Mouse (Mus musculus): ENCODE data around the gene Xpc. TPM values are rescaled to one million over a fixed set of nuclear protein-coding genes. Genes with fewer than 3 reads are reported as not detected.

The Xpc gene
- polyA plus RNA-seq, 1 experiment from 2014 or later = 20.4 TPM

DNA sequence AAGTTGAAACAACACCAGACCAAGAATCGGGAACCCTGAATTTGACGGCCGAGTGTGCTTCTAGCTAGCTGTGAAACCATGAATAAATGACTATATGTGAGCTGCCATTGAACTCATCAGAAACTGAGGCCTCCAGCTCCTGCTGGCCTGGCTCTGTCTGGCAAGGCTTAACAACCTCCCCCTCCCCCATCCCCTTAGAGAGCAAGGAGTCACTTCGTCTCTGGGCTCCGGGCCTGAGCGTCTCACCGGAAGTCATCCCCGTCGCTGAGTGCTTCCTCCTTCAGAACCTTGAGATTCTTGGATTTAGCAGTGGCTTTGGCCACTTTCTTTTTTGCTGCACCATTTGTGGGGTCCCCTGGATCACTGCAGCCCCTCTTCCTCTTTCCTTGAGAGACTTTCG is 5.5 kb downstream of the Xpc start:
- no peak overlapping the region for H3K4me3 ChIP-seq (ENCODE audit: low read depth, low read length)

GRCm38 (mm10) chr6:91509326-91509725 is 6.4 kb downstream of the Xpc start:
- peaks cover 1% of the 10 kb centered on the region for H3K4me1 ChIP-seq (ENCODE audit: control insufficient read depth, insufficient read depth, low read length)
- peaks cover 18% of the 10 kb centered on the region for H3K36me3 ChIP-seq (ENCODE audit: control insufficient read depth, insufficient read depth, low read length)
- ATAC-seq = no peak
- no peak overlapping the region for H3K4me2 ChIP-seq (ENCODE audit: low read length)
- H3K4me3 ChIP-seq (ENCODE audit: low read depth, low read length) = no peak overlapping the region
- H3K27me3 ChIP-seq (ENCODE audit: control insufficient read depth, insufficient read depth, low read depth, low read length) = no peaks in the 10 kb centered on the region
- no peak overlapping the region for H3K9ac ChIP-seq (ENCODE audit: low read depth, low read length)
- WGBS = 43% methylated on average over 7 of the region's 7 CpGs
- no peaks in the 10 kb centered on the region for H3K9me3 ChIP-seq (replicated peaks; ENCODE audit: control insufficient read depth, low read length, poor library complexity, severe bottlenecking)
- H3K27ac ChIP-seq (ENCODE audit: low read length) = no peak overlapping the region

More for the DNA sequence above, 5.5 kb downstream of the Xpc start:
- H3K9ac ChIP-seq (ENCODE audit: low read depth, low read length) = no peak overlapping the region
- WGBS = 87% methylated on average over 10 of the region's 10 CpGs
- no peaks in the 10 kb centered on the region for H3K9me3 ChIP-seq (replicated peaks; ENCODE audit: control insufficient read depth, low read length, poor library complexity, severe bottlenecking)
- no peak for ATAC-seq
- peaks cover 8% of the 10 kb centered on the region for H3K4me1 ChIP-seq (ENCODE audit: control insufficient read depth, insufficient read depth, low read length)
- peaks cover 11% of the 10 kb centered on the region for H3K36me3 ChIP-seq (ENCODE audit: control insufficient read depth, insufficient read depth, low read length)
- no peaks in the 10 kb centered on the region for H3K27me3 ChIP-seq (ENCODE audit: control insufficient read depth, insufficient read depth, low read depth, low read length)
- H3K27ac ChIP-seq (ENCODE audit: low read length) = no peak overlapping the region
- H3K4me2 ChIP-seq (ENCODE audit: low read length) = no peak overlapping the region

DNA sequence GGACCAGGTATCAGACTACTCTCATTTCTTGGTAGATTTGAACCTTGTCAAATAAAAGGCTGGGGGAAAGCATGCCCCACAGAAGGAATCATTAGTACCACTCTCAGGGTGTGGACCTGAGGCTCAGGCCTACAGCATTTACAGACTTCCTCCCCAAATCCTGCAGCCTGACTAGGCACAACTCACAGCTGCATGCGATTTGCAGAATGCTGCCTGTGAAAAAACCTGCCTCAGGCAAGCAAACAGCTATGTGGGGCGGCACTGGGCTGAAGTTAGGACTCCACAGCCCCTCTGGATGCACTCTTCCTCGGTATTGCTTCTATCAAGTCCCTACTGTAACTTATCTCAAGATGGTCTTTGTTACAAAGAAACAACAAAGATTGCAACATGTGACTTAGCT is 7.6 kb downstream of the Xpc start:
- Histone ChIP-seq H3K9ac (ENCODE audit: low read depth, low read length) (no peak overlapping the region), H3K36me3 (ENCODE audit: control insufficient read depth, insufficient read depth, low read length) (peaks cover 31% of the 10 kb centered on the region), H3K27me3 (ENCODE audit: control insufficient read depth, insufficient read depth, low read depth, low read length) (no peaks in the 10 kb centered on the region), H3K4me1 (ENCODE audit: control insufficient read depth, insufficient read depth, low read length) (no peaks in the 10 kb centered on the region), H3K9me3 (replicated peaks; ENCODE audit: control insufficient read depth, low read length, poor library complexity, severe bottlenecking) (no peaks in the 10 kb centered on the region; the same call in 1 of the 2 replicates), H3K27ac (ENCODE audit: low read length) (no peak overlapping the region), H3K4me3 (ENCODE audit: low read depth, low read length) (no peak overlapping the region), H3K4me2 (ENCODE audit: low read length) (no peak overlapping the region)
- WGBS = 97% methylated on average over 3 of the region's 3 CpGs
- no peak for ATAC-seq

GRCm38 (mm10) chr6:91506036-91506435 is 9.7 kb downstream of the Xpc start:
- H3K4me3 ChIP-seq (ENCODE audit: low read depth, low read length) = no peak overlapping the region
- H3K27ac ChIP-seq (ENCODE audit: low read length) = no peak overlapping the region
- no peaks in the 10 kb centered on the region; the same call in 1 of the 2 replicates for H3K9me3 ChIP-seq (replicated peaks; ENCODE audit: control insufficient read depth, low read length, poor library complexity, severe bottlenecking)
- H3K4me1 ChIP-seq (ENCODE audit: control insufficient read depth, insufficient read depth, low read length) = no peaks in the 10 kb centered on the region
- WGBS = 94% methylated on average over 5 of the region's 5 CpGs
- H3K27me3 ChIP-seq (ENCODE audit: control insufficient read depth, insufficient read depth, low read depth, low read length) = no peaks in the 10 kb centered on the region
- H3K4me2 ChIP-seq (ENCODE audit: low read length) = no peak overlapping the region
- H3K36me3 ChIP-seq (ENCODE audit: control insufficient read depth, insufficient read depth, low read length) = peaks cover 38% of the 10 kb centered on the region
- ATAC-seq = no peak
- H3K9ac ChIP-seq (ENCODE audit: low read depth, low read length) = no peak overlapping the region

DNA sequence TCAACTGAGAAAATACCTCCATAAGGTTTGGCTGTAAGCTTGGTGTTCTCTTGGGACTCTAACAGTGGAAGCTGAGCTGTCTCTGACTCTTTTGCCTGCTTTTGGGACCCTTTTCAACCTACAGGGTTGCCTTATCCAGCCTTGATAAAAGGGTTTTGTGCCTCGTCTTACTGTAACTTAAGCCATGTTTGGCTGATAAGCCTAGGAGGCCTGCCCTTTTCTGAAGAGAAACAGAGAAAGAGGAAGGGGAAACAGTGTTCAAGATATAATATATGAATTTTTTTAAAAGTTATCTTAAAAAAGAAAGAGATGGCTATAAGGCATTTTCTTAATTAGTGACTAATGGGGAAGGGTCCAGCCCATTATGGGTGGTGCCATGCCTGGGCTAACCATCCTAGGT is 12.4 kb downstream of the Xpc start:
- H3K27me3 ChIP-seq (ENCODE audit: control insufficient read depth, insufficient read depth, low read depth, low read length) = no peaks in the 10 kb centered on the region
- no peak overlapping the region for H3K9ac ChIP-seq (ENCODE audit: low read depth, low read length)
- WGBS = 92% methylated on average over 1 of the region's 1 CpGs
- H3K4me2 ChIP-seq (ENCODE audit: low read length) = no peak overlapping the region
- H3K4me1 ChIP-seq (ENCODE audit: control insufficient read depth, insufficient read depth, low read length) = no peaks in the 10 kb centered on the region
- H3K4me3 ChIP-seq (ENCODE audit: low read depth, low read length) = no peak overlapping the region
- H3K27ac ChIP-seq (ENCODE audit: low read length) = no peak overlapping the region
- no peak for ATAC-seq
- peaks cover 51% of the 10 kb centered on the region for H3K36me3 ChIP-seq (ENCODE audit: control insufficient read depth, insufficient read depth, low read length)
- H3K9me3 ChIP-seq (replicated peaks; ENCODE audit: control insufficient read depth, low read length, poor library complexity, severe bottlenecking) = no peaks in the 10 kb centered on the region; the same call in 1 of the 2 replicates

DNA sequence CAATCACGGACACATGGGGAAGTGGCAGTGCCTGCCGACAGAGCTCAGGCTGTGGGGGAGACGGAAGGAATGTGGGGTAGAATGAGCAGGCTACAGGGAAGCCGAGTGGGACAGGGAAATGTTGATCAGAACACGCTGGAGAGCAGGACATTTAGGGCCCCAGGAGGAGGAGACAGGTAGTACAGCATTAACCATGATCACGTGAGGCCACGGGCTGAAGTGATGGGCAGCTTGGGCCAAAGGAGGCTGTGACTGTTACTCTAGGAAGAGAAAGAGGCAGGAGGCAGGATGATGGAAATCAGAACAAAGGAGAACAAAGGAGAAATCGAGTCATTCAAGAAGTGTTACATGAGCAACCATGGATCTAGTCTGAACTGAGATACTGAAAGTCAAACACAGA is 21.2 kb downstream of the Xpc start:
- no peak overlapping the region for H3K27ac ChIP-seq (ENCODE audit: low read length)
- no peak for ATAC-seq
- H3K4me2 ChIP-seq (ENCODE audit: low read length) = no peak overlapping the region
- H3K27me3 ChIP-seq (ENCODE audit: control insufficient read depth, insufficient read depth, low read depth, low read length) = no peaks in the 10 kb centered on the region
- H3K9me3 ChIP-seq (replicated peaks; ENCODE audit: control insufficient read depth, low read length, poor library complexity, severe bottlenecking) = no peaks in the 10 kb centered on the region
- H3K9ac ChIP-seq (ENCODE audit: low read depth, low read length) = no peak overlapping the region
- no peak overlapping the region for H3K4me3 ChIP-seq (ENCODE audit: low read depth, low read length)
- H3K36me3 ChIP-seq (ENCODE audit: control insufficient read depth, insufficient read depth, low read length) = peaks cover 28% of the 10 kb centered on the region
- 88% methylated on average over 8 of the region's 8 CpGs for WGBS
- no peaks in the 10 kb centered on the region for H3K4me1 ChIP-seq (ENCODE audit: control insufficient read depth, insufficient read depth, low read length)

GRCm38 (mm10) chr6:91493053-91493452 is 22.6 kb downstream of the Xpc start:
- WGBS = 94% methylated on average over 10 of the region's 10 CpGs
- Histone ChIP-seq H3K4me3 (ENCODE audit: low read depth, low read length) (no peak overlapping the region), H3K9me3 (replicated peaks; ENCODE audit: control insufficient read depth, low read length, poor library complexity, severe bottlenecking) (no peaks in the 10 kb centered on the region), H3K36me3 (ENCODE audit: control insufficient read depth, insufficient read depth, low read length) (peaks cover 25% of the 10 kb centered on the region), H3K27ac (ENCODE audit: low read length) (no peak overlapping the region), H3K4me2 (ENCODE audit: low read length) (no peak overlapping the region), H3K4me1 (ENCODE audit: control insufficient read depth, insufficient read depth, low read length) (no peaks in the 10 kb centered on the region), H3K9ac (ENCODE audit: low read depth, low read length) (no peak overlapping the region), H3K27me3 (ENCODE audit: control insufficient read depth, insufficient read depth, low read depth, low read length) (no peaks in the 10 kb centered on the region)
- ATAC-seq = no peak

- Histone ChIP-seq H3K9me3 (replicated peaks; ENCODE audit: control insufficient read depth, low read length, poor library complexity, severe bottlenecking) (no peaks in the 10 kb centered on the region), H3K36me3 (ENCODE audit: control insufficient read depth, insufficient read depth, low read length) (peaks cover 31% of the 10 kb centered on the region), H3K9ac (ENCODE audit: low read depth, low read length) (no peak overlapping the region), H3K27ac (ENCODE audit: low read length) (no peak overlapping the region), H3K4me1 (ENCODE audit: control insufficient read depth, insufficient read depth, low read length) (no peaks in the 10 kb centered on the region), H3K4me2 (ENCODE audit: low read length) (no peak overlapping the region), H3K27me3 (ENCODE audit: control insufficient read depth, insufficient read depth, low read depth, low read length) (no peaks in the 10 kb centered on the region), H3K4me3 (ENCODE audit: low read depth, low read length) (no peak overlapping the region)
- no peak for ATAC-seq
- WGBS = 72% methylated on average over 6 of the region's 6 CpGs
These were observed 24.7 kb downstream of the Xpc start for GRCm38 (mm10) chr6:91491004-91491403.

GRCm38 (mm10) chr6:91489872-91490271 is 25.8 kb downstream of the Xpc start:
- Histone ChIP-seq H3K9me3 (replicated peaks; ENCODE audit: control insufficient read depth, low read length, poor library complexity, severe bottlenecking) (no peaks in the 10 kb centered on the region), H3K4me1 (ENCODE audit: control insufficient read depth, insufficient read depth, low read length) (no peaks in the 10 kb centered on the region), H3K36me3 (ENCODE audit: control insufficient read depth, insufficient read depth, low read length) (peaks cover 37% of the 10 kb centered on the region), H3K4me3 (ENCODE audit: low read depth, low read length) (no peak overlapping the region), H3K27ac (ENCODE audit: low read length) (no peak overlapping the region), H3K4me2 (ENCODE audit: low read length) (no peak overlapping the region), H3K27me3 (ENCODE audit: control insufficient read depth, insufficient read depth, low read depth, low read length) (no peaks in the 10 kb centered on the region), H3K9ac (ENCODE audit: low read depth, low read length) (no peak overlapping the region)
- WGBS = 87% methylated on average over 10 of the region's 10 CpGs
- no peak for ATAC-seq
